Mouse (Mus musculus) testis, postnatal 14 days (tissue): ENCODE measurements around the gene 1700017B05Rik.
"Not testable (repeated sequence)": the region's sequence is repeated elsewhere in the genome, so short reads cannot be mapped to it uniquely, and the experiment has no call there.

Source experiments
- DNase-seq: peaks from one replicate; pipeline ENCODE4 v3.0.0; 2021; ENCODE audit warnings: low spot score

1700017B05Rik gene

GRCm38 (mm10) chr9:57261913-57262794 is at the start of gene 1700017B05Rik:
1700017B05Rik (minus strand) TSS chr9:57262612.
- DNase-seq = peak; percentile 77

GRCm38 (mm10) chr9:57310895-57311294 is 48.5 kb upstream of the 1700017B05Rik start:
- DNase-seq = no peak

GRCm38 (mm10) chr9:57309353-57309752 is 46.9 kb upstream of the 1700017B05Rik start:
- peak; percentile 49 for DNase-seq

- DNase-seq = no peak
Observed at GRCm38 (mm10) chr9:57307456-57307855, 45.0 kb upstream of the 1700017B05Rik start.

- DNase-seq = not testable (repeated sequence)
Observed at GRCm38 (mm10) chr9:57304716-57305115, 42.3 kb upstream of the 1700017B05Rik start.

GRCm38 (mm10) chr9:57304251-57304650 is 41.8 kb upstream of the 1700017B05Rik start:
- peak; percentile 52 for DNase-seq

GRCm38 (mm10) chr9:57303356-57303755 is 40.9 kb upstream of the 1700017B05Rik start:
- no peak for DNase-seq

GRCm38 (mm10) chr9:57300825-57301224 is 38.4 kb upstream of the 1700017B05Rik start:
- no peak for DNase-seq

GRCm38 (mm10) chr9:57299790-57300477 is 37.5 kb upstream of the 1700017B05Rik start:
- DNase-seq = no peak

GRCm38 (mm10) chr9:57297938-57298337 is 35.5 kb upstream of the 1700017B05Rik start:
- DNase-seq = no peak

- DNase-seq = no peak
Observed at GRCm38 (mm10) chr9:57296277-57296676, 33.9 kb upstream of the 1700017B05Rik start.

GRCm38 (mm10) chr9:57295666-57296065 is 33.3 kb upstream of the 1700017B05Rik start:
- no peak for DNase-seq

- no peak for DNase-seq
Observed at GRCm38 (mm10) chr9:57294905-57295304, 32.5 kb upstream of the 1700017B05Rik start.

GRCm38 (mm10) chr9:57287183-57287582 is 24.8 kb upstream of the 1700017B05Rik start:
- no peak for DNase-seq

GRCm38 (mm10) chr9:57283311-57283710 is 20.9 kb upstream of the 1700017B05Rik start:
- no peak for DNase-seq

- no peak for DNase-seq
Observed at GRCm38 (mm10) chr9:57282686-57283085, 20.3 kb upstream of the 1700017B05Rik start.

- DNase-seq = no peak
Observed at GRCm38 (mm10) chr9:57281549-57281948, 19.1 kb upstream of the 1700017B05Rik start.

- peak; percentile 76 for DNase-seq
Observed at GRCm38 (mm10) chr9:57279441-57279840, 17.0 kb upstream of the 1700017B05Rik start.

- DNase-seq = no peak
Observed at GRCm38 (mm10) chr9:57278268-57278667, 15.9 kb upstream of the 1700017B05Rik start.

- peak; percentile 65 for DNase-seq
Observed at GRCm38 (mm10) chr9:57276311-57276710, 13.9 kb upstream of the 1700017B05Rik start.

- no peak for DNase-seq
Observed at GRCm38 (mm10) chr9:57273805-57274494, 11.5 kb upstream of the 1700017B05Rik start.
